Mouse (Mus musculus): Measurements from ENCODE around the gene Lrrc74a.

The Lrrc74a gene

DNA sequence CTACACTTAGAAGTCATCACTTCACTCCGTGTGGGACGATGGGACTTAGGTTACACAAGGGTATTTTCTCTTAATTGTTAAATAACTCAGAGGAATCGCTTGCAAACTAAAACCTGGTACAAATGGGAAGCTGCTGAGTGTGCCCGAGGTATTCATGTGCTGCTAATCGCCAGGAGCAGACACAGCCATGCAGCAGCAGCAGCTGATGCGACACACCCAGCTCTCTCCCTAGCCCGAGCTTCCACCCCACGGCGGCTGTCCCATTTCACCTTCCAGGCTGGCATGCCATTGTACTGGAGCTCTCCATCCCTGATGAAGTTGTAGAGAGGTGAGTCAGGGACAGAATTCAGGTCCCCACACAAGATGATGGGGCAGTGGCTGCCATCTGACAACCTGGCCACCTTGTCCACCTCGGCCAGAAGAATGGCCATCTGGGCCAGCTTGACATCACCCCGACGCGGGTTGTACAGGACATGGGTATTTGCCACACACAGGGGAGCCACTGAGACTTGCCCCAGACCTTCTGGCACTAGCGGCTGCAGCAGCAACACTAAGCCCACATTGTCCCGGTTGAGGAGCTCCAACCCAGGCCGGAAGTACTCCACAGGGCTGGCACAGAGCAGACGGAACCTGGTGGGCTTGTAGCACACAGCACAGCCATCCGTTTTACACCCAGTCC lies 14.1 kb upstream of the Lrrc74a start:
- DNase-seq (ENCODE audit: low spot score), result no peak

DNA sequence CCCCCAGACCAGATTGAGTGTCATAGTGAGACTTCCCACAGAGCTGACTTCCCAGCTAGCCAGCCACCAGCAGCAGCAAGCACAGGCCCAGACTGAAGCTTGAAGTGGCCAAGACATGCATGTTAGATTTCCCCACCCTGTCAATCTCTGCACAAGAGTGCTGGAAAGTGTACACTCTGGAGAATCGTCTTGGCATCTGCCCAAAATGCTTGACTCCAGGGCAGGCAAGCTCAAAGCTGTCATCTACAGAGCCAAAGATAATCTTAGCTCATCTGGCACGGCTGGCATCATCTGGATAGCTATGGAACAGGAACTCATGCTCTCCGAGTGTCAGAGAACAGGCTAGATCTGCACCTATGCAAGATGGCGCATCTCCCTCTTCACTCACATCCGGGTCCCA lies 12.7 kb upstream of the Lrrc74a start:
- no peak for DNase-seq (ENCODE audit: low spot score)

DNA sequence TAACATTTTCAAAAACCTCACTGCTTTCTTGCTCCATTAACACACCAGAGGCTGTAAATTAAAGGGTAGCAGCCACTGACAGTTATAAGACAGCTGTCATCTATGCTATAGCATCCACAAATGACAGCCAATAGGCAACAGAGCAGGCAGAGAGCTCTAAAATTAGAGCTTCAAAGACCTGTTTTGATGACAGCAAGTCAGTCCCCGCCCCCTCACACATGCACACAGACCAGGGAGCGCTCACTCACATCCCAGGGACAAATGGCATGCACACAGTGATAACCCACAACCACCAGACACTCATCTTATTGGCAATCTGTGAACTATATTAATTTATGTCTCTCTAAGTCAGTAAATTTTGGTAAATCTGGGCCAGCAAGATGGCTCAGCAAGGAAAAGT lies 9.9 kb upstream of the Lrrc74a start:
- DNase-seq (ENCODE audit: low spot score), result no peak

DNA sequence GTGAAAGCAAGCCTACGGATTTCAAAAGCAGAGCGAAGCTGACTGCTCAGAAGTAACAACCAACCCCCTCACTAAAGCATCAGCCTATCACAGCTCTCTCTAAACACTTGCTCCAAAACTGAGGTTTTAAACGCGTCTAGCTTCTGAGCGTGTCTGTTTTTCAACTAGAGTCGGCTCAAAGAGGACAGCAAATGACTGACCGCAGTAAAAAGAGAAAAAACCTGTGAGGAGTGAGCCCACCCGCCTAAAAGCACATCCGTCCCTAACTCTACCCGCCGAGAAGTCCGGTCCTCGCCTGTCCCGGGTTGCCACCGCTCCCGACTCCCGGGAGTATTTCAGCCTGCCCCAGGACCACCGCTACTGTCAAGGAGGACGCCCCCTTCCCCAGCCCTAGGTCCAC lies 8.5 kb upstream of the Lrrc74a start:
- DNase-seq (ENCODE audit: low spot score), result no peak

DNA sequence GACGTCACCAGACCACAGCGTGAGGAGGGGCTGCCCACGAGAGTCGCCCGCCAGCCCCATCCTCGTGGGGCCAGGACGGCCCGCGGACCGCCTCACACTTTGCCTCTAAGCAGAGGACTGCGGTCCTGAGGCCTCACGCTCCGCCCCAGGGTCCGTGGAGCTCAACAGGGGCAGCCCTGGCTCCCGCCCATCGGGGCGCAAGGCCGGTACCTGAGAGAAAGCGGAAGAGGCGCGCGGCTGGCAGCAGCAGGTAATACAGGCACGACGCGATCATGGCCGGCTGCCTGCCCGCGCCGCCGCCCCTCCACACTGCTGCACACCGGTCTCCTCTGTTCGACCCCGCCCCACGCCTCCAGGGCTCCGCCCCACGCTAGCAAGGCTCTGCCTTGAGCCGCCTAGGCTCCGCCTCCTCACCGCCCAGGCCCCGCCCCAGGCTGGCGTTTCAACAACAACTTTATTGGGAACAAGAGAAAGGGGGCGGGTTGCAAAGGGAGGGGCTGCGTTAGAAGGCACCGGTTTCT lies 8.0 kb upstream of the Lrrc74a start, which contains the start of gene Angel1:
Angel1 (minus strand) TSS at position 341 of the 521 bp plus-strand sequence.
- DNase-seq (ENCODE audit: low spot score), result peak; percentile 91

DNA sequence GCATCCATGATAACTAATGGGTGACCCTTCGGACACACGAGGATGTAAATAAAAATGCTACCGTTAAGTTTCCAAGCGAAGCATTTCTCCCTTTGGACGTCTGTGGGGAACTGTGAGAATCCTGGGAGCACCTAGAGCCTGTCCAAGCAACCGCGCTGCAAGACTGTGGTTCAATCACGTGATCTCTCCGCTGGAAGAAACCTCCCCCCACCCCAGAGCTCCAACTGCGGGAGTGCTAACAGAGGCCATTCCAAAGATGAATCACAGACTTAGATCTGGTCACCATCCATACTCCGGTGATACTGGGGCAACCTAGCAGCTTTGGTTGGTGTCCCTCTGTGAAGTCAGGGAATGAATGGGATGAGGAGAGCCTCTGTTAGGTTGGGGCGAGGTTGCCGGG lies 26.9 kb downstream of the Lrrc74a start:
- no peak for DNase-seq (ENCODE audit: low spot score)

DNA sequence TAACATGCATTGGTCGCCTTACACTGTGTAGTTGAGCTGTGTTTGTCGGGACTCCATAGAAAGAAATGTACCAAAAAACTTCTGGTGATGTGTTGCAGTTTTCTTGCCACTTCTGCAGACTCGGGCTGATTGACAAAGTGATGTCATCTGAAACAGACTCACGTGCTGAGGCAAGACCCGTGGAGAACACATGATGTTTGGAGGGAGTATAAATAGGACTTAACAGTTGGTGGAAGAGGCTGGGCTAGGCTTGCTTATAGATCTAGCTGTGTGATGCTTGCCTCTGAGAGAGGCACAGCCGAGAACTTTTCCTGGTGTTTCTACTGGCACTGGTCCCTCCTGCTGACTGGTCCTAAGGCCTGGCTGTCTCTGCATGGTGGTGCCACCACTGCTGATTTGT lies 29.9 kb downstream of the Lrrc74a start:
- no peak for DNase-seq (ENCODE audit: low spot score)

DNA sequence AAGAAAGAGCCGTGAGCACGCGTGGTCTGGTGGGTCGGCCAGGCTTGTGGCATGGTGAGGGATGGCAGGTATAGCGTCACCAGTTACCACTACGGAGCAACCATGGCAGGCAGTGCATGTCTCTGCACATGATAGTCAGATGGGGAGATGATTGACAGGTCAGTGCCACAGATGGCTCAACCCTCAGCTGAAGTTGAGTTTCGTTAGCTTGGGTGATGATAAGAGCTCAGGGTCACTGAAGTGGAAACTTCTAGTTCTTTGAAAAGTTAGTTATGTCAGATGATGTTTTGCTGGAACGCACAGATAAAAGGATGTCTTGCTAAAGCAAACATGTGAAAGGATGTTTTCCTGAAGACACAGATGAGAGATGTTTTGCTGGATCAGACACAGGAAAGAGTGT lies 32.3 kb downstream of the Lrrc74a start:
- no peak for DNase-seq (ENCODE audit: low spot score)

DNA sequence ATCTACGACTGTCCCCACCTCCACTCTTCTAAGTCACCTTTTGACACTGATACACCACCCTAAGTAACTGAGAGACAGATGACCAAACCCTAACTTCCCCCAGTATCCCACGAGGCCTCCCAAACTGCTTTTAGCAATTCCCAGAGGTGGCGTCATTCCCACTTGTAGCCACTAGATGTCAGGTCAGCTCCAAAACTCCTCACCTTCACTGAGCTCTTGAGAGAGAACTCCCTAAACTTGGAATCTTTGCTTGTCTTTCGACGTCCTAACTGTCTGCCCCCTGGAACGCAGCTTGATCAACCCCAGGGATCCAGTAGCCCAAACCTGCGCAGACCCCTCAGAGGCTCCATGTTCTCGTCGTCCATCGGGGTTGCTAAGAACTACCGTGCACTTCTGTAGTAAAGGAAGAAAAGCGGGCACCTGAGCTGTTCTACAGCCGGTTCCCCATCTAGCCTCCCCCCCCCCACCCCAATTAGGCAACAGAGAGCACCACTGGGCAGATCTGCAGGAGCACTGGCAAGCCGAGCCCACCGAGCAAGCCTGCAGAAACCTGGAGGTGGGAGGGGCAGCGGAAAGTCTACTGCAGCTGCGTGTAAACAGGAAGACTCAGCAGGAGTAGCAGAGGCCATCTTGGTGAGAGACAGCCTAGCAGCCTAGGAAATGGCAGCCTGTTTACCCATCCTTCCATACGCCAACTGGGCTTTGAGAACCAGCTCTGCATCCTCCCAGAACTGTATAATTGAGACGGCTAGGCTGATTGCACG lies 33.9 kb downstream of the Lrrc74a start:
- DNase-seq (ENCODE audit: low spot score), result no peak

DNA sequence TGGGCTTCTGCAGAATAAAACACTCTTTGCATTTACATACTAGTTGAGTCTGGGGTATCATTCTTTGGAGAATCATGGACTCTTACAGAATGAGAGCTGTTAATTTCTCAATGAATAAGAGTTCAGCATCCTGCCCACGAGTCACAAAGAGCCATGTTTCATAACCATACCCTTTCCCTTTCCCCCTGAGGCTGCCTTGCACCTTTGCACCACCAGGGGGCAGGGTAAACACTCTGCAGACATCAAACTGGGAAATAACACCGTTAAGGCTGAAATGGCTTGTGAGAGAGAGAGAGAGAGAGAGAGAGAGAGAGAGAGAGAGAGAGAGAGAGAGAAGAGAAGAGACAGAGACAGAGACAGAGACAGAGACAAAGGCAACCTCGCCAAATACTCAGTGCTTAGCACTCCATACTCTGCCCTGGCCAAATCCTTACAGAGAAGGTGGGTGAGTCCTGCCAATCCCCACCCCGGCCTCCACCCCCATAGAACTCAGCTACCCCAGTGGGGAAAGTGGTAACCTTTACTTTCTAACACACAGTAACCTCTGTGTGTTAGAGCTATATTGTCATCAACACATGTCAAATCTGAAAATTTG lies 34.9 kb downstream of the Lrrc74a start:
- peak; percentile 79 for DNase-seq (ENCODE audit: low spot score)

DNA sequence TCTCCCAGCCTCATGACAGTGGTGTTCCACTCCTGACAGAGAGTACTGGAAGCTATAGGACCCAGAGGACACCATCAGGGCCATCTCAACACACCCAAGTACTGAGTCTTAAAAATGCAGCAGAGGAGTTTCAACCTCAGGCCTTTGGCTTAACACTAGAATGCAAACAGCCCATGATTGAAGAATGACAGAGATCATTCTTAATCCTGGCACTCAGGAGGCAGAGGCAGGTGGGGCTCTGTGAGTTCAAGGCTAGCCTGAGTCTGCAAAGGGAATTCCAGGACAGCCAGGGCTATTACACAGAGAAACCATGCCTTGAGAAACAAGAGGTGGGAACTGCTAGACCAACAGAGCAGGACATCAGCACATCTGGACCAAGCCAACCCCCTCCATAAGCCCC lies 35.6 kb downstream of the Lrrc74a start:
- DNase-seq (ENCODE audit: low spot score), result no peak

DNA sequence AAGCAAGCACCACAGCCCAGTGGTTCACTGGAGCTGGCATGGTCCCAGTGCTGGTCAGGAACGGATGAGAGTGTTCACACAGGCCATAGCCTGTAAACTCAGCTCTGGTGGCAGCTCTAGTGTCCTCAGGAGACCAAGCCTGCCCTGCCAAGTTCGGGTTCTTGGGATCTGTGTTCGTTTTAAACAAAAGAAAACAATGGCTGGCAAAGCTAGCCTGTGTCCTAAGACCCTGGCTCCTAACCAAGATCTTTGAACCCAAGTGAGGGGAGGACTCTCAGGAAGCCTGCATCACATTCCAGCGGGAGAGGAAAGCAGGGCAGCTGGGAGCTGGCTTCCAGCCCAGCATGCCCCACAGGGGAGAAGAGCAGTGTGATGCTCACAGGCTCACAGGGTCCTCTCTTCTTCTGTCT lies 36.1 kb downstream of the Lrrc74a start:
- no peak for DNase-seq (ENCODE audit: low spot score)

DNA sequence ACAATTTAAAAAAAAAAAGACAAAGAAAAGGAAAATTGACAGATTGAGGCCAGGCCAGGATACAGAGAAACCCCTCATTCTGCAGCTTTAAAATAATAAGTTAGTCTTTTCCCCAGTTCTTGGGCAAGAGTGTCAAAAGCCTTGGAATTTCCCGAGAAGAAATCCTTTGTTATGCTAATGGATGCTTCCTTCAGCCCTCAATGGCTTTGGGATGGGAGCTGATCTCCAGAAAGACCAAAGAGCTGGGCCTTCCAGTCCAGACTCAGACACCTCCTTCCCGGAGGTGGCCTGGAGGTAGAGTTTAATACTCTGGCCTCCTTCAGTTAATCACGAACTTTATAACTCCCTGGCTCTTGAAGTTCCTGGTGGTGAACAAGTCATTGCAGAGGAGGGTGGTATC lies 36.8 kb downstream of the Lrrc74a start:
- no peak for DNase-seq (ENCODE audit: low spot score)

DNA sequence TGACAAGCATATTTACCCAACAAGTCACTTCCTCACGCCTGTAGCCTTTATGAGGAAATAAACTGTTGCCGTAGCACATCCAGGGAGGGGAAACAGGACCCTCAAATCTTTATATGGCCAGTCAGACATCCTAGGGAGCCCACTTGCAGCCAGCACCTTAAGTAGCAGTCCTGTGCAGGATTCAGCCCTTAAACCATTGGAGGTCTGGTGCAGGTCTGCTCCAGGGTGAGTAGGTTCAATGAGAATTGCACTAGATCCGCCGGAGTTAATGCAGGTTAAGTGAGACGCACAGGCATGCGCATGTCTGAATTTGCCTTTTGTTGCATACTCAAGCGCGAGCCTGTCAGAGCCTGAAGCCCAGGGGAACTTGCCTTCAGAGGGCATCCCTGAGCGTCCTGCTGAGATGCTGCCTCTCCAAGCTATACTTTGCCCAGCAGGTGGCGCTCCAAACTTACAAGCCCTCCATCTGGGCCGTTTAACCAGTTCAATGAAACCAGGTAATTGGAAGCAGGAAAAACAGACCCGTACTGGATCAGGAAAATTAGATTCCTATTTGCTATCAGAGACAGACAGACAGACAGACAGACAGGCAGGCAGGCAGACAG lies 37.8 kb downstream of the Lrrc74a start:
- DNase-seq (ENCODE audit: low spot score), result peak; percentile 84

DNA sequence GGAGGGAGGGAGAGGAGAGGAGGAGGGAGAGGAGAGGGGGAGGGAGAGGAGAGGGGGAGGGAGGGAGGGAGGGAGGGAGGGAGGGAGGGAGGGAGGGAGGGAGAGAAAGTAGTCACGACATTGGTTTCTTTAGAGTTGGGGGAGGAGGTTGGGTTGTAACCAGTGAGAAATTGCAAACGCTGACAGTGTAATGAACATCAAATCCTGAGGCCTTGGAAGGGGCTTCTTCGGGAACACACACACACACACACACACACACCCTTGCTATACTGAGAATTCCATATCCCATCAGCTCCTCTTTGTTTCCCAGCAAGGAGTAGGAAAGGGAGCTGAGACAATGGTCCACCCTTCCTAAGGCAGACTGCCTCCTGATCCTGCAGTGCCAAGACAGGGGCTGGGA lies 38.4 kb downstream of the Lrrc74a start:
- no peak for DNase-seq (ENCODE audit: low spot score)

DNA sequence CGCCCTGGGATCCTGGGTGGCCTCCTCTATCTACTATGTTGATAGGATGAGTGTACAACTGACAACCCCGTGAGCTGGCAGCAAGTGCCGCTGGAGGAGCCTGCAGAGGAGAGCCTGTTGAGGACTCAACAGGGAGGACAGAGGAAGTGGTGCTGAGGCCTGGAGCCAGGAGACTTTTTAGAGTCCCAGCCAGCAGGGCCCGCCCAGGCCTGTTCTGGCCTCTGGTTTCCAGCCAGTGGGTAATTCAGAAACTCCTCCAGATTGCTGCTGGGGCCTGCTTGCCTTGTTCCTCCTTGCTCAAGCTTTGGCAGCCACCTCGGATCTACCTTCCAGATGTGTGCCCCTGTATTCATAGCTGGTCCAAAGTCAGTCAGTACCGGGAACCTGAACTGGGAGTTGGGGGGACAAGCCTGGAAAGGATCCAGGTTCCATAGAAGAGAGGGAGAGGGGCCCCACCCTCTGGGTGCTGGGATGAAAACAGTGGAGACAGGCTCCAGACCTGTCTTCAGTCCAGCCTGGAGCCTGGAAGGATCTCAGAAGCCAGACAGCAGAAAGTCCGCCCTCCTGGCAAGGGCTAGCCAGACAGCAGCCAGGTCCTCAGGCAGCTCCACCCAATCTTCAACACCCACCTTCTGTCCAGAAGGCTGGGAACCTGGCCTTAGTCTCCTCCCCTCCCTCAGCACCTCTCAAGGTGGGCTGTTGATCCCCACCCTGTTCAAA lies 41.6 kb downstream of the Lrrc74a start:
- no peak for DNase-seq (ENCODE audit: low spot score)

DNA sequence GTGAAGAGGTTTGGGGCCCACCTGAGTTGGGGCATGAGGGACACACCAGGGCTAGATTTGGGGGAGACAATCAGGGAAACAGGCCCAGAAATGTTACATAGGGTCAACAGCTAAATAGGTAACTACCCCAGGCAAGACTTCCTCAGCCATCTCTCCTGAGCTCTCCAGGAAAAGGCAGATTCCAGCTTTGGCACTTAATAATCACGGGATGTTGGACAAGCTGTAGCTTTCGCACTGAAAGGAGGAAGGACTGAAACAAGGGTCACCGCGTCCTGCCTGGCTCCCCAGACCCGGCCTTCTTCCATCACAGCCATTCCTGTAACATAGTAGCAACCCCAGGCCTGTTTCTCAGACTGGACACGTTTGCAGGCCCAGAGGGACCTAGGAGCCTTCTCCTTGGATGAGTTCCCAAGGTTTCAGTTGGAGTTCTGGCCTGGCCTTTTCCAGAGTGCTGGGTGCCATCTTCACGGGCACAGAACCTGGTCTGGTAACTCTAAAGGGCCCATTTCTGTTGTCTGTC lies 42.2 kb downstream of the Lrrc74a start:
- no peak for DNase-seq (ENCODE audit: low spot score)

DNA sequence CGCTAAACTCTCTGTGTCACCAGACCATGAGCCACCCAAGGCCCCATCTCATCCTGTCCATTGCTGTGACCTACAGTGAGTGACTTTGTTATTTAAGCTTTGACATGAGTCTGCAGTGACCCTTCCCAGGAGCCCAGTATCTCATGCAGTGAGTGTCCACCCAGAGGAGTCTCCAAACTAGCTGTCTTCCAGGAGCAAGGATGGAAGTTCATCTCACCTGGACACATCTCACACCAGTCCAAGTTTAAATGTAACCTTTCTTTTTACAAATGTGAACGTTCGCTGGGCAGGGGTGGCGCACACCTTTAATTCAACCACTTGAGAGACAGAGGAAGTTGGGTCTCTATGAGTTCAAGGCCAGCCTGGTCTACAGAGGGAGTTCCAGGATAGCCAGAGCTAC lies 44.4 kb downstream of the Lrrc74a start:
- no peak for DNase-seq (ENCODE audit: low spot score)

DNA sequence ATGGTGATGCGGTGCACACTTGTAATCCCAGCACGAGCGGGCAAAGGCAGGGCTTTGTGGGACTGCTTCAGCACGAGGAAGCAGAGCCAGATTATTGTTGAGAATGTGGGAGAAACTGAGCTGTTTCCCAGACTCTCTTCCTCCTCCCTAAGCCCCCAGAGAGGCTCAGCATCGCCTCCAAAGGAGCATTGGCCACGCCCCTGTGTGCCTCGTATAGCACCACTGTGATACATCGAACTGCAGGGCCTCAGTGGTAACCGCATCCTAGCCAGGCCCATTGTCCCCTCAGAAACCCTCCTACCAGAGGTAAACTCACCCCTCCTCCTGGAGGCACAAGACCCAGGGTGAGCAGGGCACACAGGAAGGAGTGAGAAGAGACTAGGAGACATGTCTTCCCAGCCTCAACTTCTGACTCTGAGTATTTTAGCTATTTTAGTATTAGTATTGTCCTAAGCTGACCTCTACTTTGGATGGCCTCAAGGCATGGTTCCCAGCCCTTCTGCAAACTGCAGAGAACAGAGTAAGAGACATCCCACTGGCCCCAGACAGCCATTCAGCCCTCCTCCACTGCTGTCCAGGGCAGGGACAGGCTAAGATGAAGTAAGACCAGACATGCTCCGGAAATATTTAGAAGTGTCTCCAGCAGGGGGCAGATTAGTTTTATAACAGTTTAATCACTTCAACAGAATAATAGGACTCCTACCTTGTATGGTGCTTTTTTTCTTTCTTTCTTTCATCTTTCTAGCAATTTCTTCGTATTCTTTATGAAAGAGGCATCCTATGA lies 45.2 kb downstream of the Lrrc74a start:
- no peak for DNase-seq (ENCODE audit: low spot score)

DNA sequence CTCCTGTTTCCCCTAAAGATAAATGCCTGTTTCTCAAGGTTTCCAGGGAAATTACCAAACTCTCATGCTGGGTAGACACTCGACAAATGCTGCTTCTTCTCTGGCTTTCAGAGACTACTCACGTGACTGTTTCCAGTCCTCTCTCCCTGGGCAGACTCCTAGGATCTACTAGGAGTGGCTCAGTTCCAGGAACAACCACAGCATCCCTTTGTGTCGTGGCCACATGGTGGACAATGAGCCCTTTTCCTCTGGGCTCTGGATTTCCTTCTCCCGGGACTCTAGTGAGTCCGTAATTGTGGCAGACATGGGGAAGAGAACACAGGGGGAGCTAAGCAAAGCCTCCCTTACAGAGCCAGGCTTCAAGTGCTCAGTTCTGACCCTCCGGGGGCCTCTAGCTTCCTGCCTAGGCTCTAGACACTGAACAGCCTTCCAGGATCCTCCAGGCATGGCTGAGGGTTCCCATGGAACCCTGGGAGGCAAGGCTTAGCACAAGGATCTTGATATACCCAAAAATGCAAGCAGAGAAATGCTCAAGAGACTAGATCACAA lies 47.6 kb downstream of the Lrrc74a start:
- DNase-seq (ENCODE audit: low spot score), result no peak

All from left cerebral cortex, adult 11 months (tissue).